Mouse (Mus musculus): ENCODE results near the gene Coro2a.

Coro2a gene

GRCm38 (mm10) chr4:46520491-46520890 lies 81.5 kb downstream of the Coro2a start:
- no peak for DNase-seq

GRCm38 (mm10) chr4:46507736-46508460 lies 94.1 kb downstream of the Coro2a start:
- DNase-seq: peak; percentile 91

GRCm38 (mm10) chr4:46506801-46507610 lies 95.0 kb downstream of the Coro2a start:
- DNase-seq: peak; percentile 98

GRCm38 (mm10) chr4:46505361-46506057 lies 96.5 kb downstream of the Coro2a start:
- no peak for DNase-seq

- no peak for DNase-seq
These were observed 98.1 kb downstream of the Coro2a start for GRCm38 (mm10) chr4:46503881-46504280.

- DNase-seq: no peak
These were observed 99.1 kb downstream of the Coro2a start for GRCm38 (mm10) chr4:46502606-46503502.

- DNase-seq: peak; percentile 66
These were observed 103.0 kb downstream of the Coro2a start for GRCm38 (mm10) chr4:46498976-46499375.

- no peak for DNase-seq
These were observed 103.5 kb downstream of the Coro2a start for GRCm38 (mm10) chr4:46498511-46498910.

GRCm38 (mm10) chr4:46497286-46497892 lies 104.6 kb downstream of the Coro2a start:
- peak; percentile 81 for DNase-seq

- DNase-seq: no peak
These were observed 106.5 kb downstream of the Coro2a start for GRCm38 (mm10) chr4:46495543-46495942.

GRCm38 (mm10) chr4:46493071-46493470 lies 108.9 kb downstream of the Coro2a start:
- DNase-seq: no peak

GRCm38 (mm10) chr4:46489028-46489925 lies 112.7 kb downstream of the Coro2a start, which contains the start of gene Nans:
TSS of gene Nans (plus strand) at chr4:46489248.
- DNase-seq: peak; percentile 98

GRCm38 (mm10) chr4:46487348-46487747 lies 114.7 kb downstream of the Coro2a start:
- peak; percentile 76 for DNase-seq

Measured in kidney, postnatal 10 days (tissue).